Mouse (Mus musculus) cerebellum, adult 2 months (tissue): ENCODE measurements at regions not wholly inside any gene's neighbourhood (a gene's known extent, or its start where the extent isn't known, plus 50 kb on each side); places are given as distances from the start of the nearest gene placed in this dataset.

ENCODE experiments used
- CTCF ChIP-seq: fragments of 200-500 bp; IDR thresholded peaks from 2 replicates; pipeline ENCODE4 v1.5.1; 2011; ENCODE audit warnings: low read depth, mild to moderate bottlenecking, control low read depth, low read length, moderate library complexity, borderline replicate concordance; ENCODE audit not compliant: insufficient read depth
- POLR2A ChIP-seq: fragments of 200-500 bp; IDR thresholded peaks from 2 replicates; pipeline ENCODE4 v1.6.1; 2011; ENCODE audit warnings: low read length, control low read depth, borderline replicate concordance; ENCODE audit not compliant: insufficient read depth

DNA sequence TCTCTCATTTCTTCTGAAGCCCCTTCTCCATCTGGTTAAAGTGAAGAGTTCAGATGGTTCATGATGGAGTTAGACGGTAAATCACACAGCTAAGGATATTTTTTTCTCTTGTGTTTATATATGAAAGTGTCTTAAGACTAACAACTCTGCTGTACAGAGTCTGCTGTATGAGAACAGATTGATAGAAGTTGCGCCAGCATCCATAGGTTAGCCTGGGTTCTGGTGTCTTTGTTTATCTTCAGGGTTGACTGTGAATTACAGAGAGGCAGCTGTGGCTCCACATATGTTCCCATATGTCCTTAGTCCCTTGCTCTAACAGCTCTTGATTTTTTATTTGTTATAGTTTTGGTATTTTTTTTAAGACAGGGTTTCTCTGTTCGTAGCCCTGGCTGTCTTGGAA, 334.9 kb upstream of the Api5 start:
- no peak for TF ChIP-seq CTCF
- no peak for TF ChIP-seq POLR2A
